Mouse (Mus musculus): ENCODE measurements around the gene Rara. TPM values are rescaled to one million over a fixed set of nuclear protein-coding genes. Genes with fewer than 3 reads are reported as not detected.

Rara gene
- polyA plus RNA-seq, 1 experiment from 2014 or later = 9.5 TPM

DNA sequence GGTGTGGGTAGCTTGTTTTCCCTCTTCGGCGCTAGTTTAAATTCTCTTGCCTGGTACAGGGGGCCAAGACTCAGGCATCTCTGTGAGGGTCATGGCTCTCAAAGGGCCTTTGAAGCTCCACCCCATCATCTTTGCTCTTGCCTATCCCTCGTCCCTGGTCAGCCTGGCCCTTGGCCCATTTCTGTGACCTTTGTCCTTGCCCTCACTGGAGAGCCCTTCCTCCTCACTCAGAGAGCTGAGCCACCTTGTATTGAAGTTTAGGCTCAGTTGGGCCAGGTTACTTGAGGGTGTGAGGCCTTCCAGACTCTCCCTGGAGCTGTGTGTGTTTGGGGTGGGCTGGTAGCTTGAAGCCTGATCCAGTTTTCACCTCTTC, 18.0 kb downstream of the Rara start:
- 59% methylated on average over 3 of the region's 3 CpGs for WGBS
- Histone ChIP-seq H3K4me3 (ENCODE audit: low read depth, low read length) (no peak overlapping the region), H3K4me1 (ENCODE audit: control insufficient read depth, insufficient read depth, low read length) (peaks cover 29% of the 10 kb centered on the region)

DNA sequence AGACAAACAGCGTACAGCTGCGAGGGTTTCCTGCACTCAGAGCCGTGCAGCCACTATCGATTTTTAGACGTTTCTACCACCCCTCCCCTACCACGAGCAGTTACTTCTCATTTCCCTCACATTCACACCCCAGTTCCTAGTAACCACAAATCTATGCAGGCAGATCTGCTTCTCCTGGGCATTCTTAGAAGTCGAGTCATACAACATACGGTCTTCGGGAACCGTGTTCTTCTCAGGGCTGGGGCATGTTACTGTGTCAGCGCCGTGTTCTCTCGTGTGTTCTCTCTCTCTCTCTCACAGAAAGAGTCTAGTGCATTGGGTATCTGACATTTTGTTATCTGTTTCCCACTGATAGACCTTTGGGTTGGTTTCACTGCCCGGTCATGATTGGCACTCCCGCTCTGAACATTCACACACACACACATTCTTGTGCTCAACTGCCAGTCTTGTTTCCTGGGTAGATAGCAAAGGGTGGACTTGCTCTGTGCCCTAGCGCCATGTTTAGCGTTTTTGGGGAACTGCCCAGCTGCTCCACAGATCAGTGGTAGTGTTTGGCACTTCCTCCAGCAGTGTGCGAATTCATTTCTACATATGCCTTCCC, 20.5 kb downstream of the Rara start:
- no peak overlapping the region for H3K9ac ChIP-seq (ENCODE audit: low read depth, low read length)
- no peaks in the 10 kb centered on the region for H3K27me3 ChIP-seq (ENCODE audit: control insufficient read depth, insufficient read depth, low read depth, low read length)
- H3K9me3 ChIP-seq (replicated peaks; ENCODE audit: control insufficient read depth, low read length, poor library complexity, severe bottlenecking) = no peaks in the 10 kb centered on the region
- ATAC-seq = no peak
- no peak overlapping the region for H3K27ac ChIP-seq (ENCODE audit: low read length)
- WGBS = 89% methylated on average over 18 of the region's 18 CpGs
- peaks cover 6% of the 10 kb centered on the region; the same call in 1 of the 2 replicates for H3K36me3 ChIP-seq (ENCODE audit: control insufficient read depth, insufficient read depth, low read length)
- H3K4me1 ChIP-seq (ENCODE audit: control insufficient read depth, insufficient read depth, low read length) = peaks cover 18% of the 10 kb centered on the region
- H3K4me3 ChIP-seq (ENCODE audit: low read depth, low read length) = no peak overlapping the region
- no peak overlapping the region for H3K4me2 ChIP-seq (ENCODE audit: low read length)

More for the DNA sequence above, 18.0 kb downstream of the Rara start:
- Histone ChIP-seq H3K36me3 (ENCODE audit: control insufficient read depth, insufficient read depth, low read length) (peaks cover 5% of the 10 kb centered on the region; the same call in 1 of the 2 replicates), H3K9me3 (replicated peaks; ENCODE audit: control insufficient read depth, low read length, poor library complexity, severe bottlenecking) (no peaks in the 10 kb centered on the region), H3K27ac (ENCODE audit: low read length) (no peak overlapping the region), H3K27me3 (ENCODE audit: control insufficient read depth, insufficient read depth, low read depth, low read length) (no peaks in the 10 kb centered on the region), H3K9ac (ENCODE audit: low read depth, low read length) (no peak overlapping the region), H3K4me2 (ENCODE audit: low read length) (no peak overlapping the region)
- ATAC-seq = no peak

DNA sequence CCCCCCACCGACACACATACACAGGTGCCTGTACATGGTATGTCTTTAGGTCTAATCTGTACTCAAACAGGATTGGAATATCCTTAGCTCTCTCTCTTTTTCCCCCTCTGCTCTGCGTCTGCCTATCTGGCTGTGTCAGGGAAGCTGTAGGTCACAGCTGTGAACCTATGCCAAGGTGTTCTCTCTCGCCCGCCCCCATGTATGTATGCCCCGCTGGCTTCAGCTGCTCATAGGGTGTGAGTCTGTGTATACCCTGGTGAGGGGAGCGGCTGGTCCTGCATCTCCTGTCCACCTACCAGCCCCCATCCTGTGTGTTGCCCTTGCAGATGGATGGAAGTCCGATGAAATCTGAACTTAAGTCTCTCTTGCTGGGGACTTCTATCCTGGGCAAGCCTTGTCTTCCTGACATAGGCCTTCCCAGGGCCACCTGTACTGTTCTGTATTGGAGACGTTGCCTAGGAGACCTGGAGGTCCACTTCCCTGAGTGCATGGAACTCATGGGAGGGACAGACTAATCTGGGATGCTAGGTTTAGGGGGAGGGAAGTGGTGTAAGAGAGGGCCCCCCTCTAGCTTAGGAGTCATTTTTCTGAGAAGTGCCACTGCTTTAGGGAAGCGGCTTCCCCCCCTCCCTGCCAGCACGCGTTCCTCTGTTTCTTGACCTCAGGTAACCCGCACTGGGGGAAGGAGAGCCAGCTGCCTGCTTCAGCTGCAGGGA, 21.8 kb downstream of the Rara start:
- Histone ChIP-seq H3K4me2 (ENCODE audit: low read length) (no peak overlapping the region), H3K9me3 (replicated peaks; ENCODE audit: control insufficient read depth, low read length, poor library complexity, severe bottlenecking) (no peaks in the 10 kb centered on the region), H3K4me3 (ENCODE audit: low read depth, low read length) (no peak overlapping the region), H3K27ac (ENCODE audit: low read length) (no peak overlapping the region), H3K9ac (ENCODE audit: low read depth, low read length) (no peak overlapping the region), H3K36me3 (ENCODE audit: control insufficient read depth, insufficient read depth, low read length) (peaks cover 6% of the 10 kb centered on the region; the same call in 1 of the 2 replicates), H3K27me3 (ENCODE audit: control insufficient read depth, insufficient read depth, low read depth, low read length) (no peaks in the 10 kb centered on the region), H3K4me1 (ENCODE audit: control insufficient read depth, insufficient read depth, low read length) (peaks cover 14% of the 10 kb centered on the region)
- 66% methylated on average over 12 of the region's 12 CpGs for WGBS
- ATAC-seq = no peak

DNA sequence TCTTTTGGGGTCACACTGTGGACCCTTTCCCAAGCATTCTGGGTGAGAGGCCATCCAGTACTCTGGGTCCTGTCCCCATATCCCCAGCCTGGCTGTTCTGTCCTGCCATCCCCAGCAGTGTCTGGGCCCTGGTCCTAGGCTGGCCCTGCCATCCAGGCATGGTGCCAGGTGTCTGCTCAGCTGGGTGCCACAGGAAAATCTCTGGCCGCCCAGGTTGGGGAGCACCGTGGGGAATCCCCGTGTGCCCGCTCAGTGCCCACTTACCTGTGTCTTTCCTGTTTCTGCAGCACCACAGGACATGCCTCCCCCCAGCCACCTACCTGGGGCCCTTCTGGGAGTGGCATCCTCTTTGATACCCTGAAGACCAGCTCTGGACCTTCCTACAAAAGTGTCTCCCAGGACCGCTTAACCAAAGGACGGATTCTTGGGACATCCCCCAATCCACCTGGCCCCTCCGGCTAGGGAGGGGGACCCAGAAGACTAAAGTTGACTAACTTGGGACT, 22.4 kb downstream of the Rara start:
- no peak overlapping the region for H3K4me2 ChIP-seq (ENCODE audit: low read length)
- ATAC-seq = no peak
- H3K36me3 ChIP-seq (ENCODE audit: control insufficient read depth, insufficient read depth, low read length) = peaks cover 6% of the 10 kb centered on the region; the same call in 1 of the 2 replicates
- H3K27ac ChIP-seq (ENCODE audit: low read length) = no peak overlapping the region
- H3K9ac ChIP-seq (ENCODE audit: low read depth, low read length) = no peak overlapping the region
- H3K9me3 ChIP-seq (replicated peaks; ENCODE audit: control insufficient read depth, low read length, poor library complexity, severe bottlenecking) = no peaks in the 10 kb centered on the region
- H3K27me3 ChIP-seq (ENCODE audit: control insufficient read depth, insufficient read depth, low read depth, low read length) = no peaks in the 10 kb centered on the region
- no peak overlapping the region for H3K4me3 ChIP-seq (ENCODE audit: low read depth, low read length)
- H3K4me1 ChIP-seq (ENCODE audit: control insufficient read depth, insufficient read depth, low read length) = peaks cover 20% of the 10 kb centered on the region
- 81% methylated on average over 7 of the region's 7 CpGs for WGBS

DNA sequence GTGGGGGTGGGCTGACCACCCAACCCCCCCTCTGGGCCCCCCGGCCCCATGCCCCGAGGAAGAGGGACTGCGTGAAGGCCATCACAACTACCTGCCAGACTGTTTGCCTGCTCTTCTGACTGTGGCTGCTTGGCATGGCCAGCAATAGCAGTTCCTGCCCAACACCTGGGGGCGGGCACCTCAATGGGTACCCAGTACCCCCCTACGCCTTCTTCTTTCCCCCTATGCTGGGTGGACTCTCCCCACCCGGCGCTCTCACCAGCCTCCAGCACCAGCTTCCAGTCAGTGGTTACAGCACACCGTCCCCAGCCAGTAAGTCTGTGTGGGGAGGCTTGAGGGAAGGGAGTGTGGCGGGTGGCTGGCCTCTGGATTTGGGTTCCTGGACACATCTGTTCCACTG, 22.9 kb downstream of the Rara start:
- Histone ChIP-seq H3K9ac (ENCODE audit: low read depth, low read length) (no peak overlapping the region), H3K27ac (ENCODE audit: low read length) (no peak overlapping the region), H3K9me3 (replicated peaks; ENCODE audit: control insufficient read depth, low read length, poor library complexity, severe bottlenecking) (no peaks in the 10 kb centered on the region), H3K4me3 (ENCODE audit: low read depth, low read length) (no peak overlapping the region), H3K4me1 (ENCODE audit: control insufficient read depth, insufficient read depth, low read length) (peaks cover 25% of the 10 kb centered on the region), H3K27me3 (ENCODE audit: control insufficient read depth, insufficient read depth, low read depth, low read length) (no peaks in the 10 kb centered on the region), H3K36me3 (ENCODE audit: control insufficient read depth, insufficient read depth, low read length) (peaks cover 6% of the 10 kb centered on the region; the same call in 1 of the 2 replicates), H3K4me2 (ENCODE audit: low read length) (no peak overlapping the region)
- no peak for ATAC-seq
- WGBS = 88% methylated on average over 9 of the region's 9 CpGs

DNA sequence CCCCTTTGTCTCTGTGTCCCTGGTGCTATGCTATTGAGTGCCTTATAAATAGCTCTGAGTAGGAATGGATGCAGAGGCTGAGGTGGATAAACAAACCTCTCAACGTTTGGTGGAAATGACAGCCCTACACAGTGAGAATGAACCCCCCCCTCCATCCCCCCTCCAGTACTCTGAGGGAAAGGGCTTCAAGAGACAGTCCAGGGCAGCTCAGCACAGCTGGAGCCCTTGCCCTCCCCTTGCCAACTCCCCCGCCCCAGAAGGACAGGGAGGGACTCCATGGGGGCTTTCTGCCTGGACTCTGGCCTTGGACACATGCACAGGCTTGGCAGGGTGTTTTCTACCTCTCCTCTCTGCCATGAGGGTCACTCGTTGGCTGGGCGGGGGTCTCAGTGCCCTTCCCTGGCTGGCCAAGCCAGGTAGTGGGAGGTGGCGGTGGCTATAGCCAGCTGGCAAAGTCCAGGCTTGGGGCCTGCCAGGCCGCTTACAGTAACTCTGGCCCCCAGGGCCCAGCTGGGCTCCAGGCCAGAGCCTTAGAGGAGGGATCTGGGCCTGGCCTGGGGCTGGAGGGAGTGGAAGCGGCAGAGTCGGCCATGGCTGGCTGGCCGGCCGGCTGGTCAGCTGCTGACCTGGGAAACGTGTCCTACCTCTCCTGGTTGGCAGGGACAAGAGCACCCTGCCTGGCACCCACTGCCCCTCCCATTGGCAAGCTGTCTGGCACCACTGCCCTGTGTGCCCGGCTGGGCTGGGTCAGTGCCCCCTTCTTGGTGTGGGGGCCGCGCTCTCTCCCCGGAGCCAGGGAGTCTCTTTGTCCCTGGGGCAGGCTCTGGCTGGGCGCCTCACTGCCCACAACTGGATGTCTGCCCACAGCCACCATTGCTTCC, 23.6 kb downstream of the Rara start:
- no peaks in the 10 kb centered on the region for H3K27me3 ChIP-seq (ENCODE audit: control insufficient read depth, insufficient read depth, low read depth, low read length)
- peaks cover 26% of the 10 kb centered on the region for H3K4me1 ChIP-seq (ENCODE audit: control insufficient read depth, insufficient read depth, low read length)
- H3K9ac ChIP-seq (ENCODE audit: low read depth, low read length) = peak overlapping the region; percentile 46; the same call in 1 of the 2 replicates
- peak; percentile 64 for ATAC-seq
- whole genome bisulfite sequencing = 51% methylated on average over 13 of the region's 16 CpGs
- H3K4me3 ChIP-seq (ENCODE audit: low read depth, low read length) = no peak overlapping the region
- no peaks in the 10 kb centered on the region for H3K9me3 ChIP-seq (replicated peaks; ENCODE audit: control insufficient read depth, low read length, poor library complexity, severe bottlenecking)
- peak overlapping the region; percentile 14; the same call in 1 of the 2 replicates for H3K4me2 ChIP-seq (ENCODE audit: low read length)
- H3K27ac ChIP-seq (ENCODE audit: low read length) = peak overlapping the region; percentile 55
- H3K36me3 ChIP-seq (ENCODE audit: control insufficient read depth, insufficient read depth, low read length) = peaks cover 6% of the 10 kb centered on the region; the same call in 1 of the 2 replicates

DNA sequence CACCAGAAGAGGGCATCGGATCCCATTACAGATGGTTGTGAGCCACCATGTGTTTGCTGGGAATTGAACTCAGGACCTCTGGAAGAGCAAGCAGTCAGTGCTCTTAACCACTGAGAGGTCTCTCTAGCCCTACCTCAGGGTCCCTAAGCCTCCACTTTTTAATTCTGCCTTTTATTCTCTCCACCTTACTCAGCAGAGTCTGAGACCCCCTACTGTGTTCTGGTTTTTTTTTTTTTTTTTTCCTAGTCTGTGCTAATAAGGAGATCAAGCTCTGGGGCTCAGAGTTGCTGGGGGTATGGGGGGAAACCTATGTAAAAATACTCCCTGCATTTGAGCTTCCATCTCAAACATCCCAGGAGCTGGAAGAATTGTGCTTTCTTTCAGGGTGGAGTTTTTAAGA, 24.5 kb downstream of the Rara start:
- H3K4me1 ChIP-seq (ENCODE audit: control insufficient read depth, insufficient read depth, low read length) = peaks cover 26% of the 10 kb centered on the region
- H3K9ac ChIP-seq (ENCODE audit: low read depth, low read length) = no peak overlapping the region
- no peaks in the 10 kb centered on the region for H3K9me3 ChIP-seq (replicated peaks; ENCODE audit: control insufficient read depth, low read length, poor library complexity, severe bottlenecking)
- peaks cover 6% of the 10 kb centered on the region; the same call in 1 of the 2 replicates for H3K36me3 ChIP-seq (ENCODE audit: control insufficient read depth, insufficient read depth, low read length)
- no peak for ATAC-seq
- no peak overlapping the region for H3K27ac ChIP-seq (ENCODE audit: low read length)
- H3K27me3 ChIP-seq (ENCODE audit: control insufficient read depth, insufficient read depth, low read depth, low read length) = no peaks in the 10 kb centered on the region
- no peak overlapping the region for H3K4me3 ChIP-seq (ENCODE audit: low read depth, low read length)
- WGBS = 57% methylated on average over 1 of the region's 1 CpGs
- no peak overlapping the region for H3K4me2 ChIP-seq (ENCODE audit: low read length)

DNA sequence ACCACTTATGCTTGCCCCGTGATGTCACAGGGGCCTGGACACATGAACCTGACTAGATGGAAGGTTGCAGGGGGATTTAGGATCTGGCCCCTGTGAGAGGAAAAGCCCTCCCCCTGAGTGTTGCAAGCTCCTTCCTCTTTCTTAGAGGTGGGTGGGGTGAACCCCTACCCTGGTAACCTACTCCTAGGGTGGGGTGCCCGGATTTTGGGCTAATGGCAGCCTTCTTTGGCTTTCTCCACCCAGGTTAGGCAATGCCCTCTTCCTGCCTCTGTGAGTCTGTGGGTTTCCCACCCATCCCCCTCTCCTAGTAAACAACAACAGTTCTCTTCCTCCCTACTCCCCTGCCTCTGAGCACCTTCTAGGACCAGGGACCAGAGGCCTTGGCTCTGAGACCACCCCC, 25.1 kb downstream of the Rara start:
- Histone ChIP-seq H3K4me3 (ENCODE audit: low read depth, low read length) (no peak overlapping the region), H3K4me1 (ENCODE audit: control insufficient read depth, insufficient read depth, low read length) (peaks cover 26% of the 10 kb centered on the region), H3K27me3 (ENCODE audit: control insufficient read depth, insufficient read depth, low read depth, low read length) (no peaks in the 10 kb centered on the region), H3K9ac (ENCODE audit: low read depth, low read length) (no peak overlapping the region), H3K9me3 (replicated peaks; ENCODE audit: control insufficient read depth, low read length, poor library complexity, severe bottlenecking) (no peaks in the 10 kb centered on the region), H3K4me2 (ENCODE audit: low read length) (no peak overlapping the region), H3K27ac (ENCODE audit: low read length) (no peak overlapping the region), H3K36me3 (ENCODE audit: control insufficient read depth, insufficient read depth, low read length) (peaks cover 6% of the 10 kb centered on the region; the same call in 1 of the 2 replicates)
- 69% methylated on average over 2 of the region's 2 CpGs for WGBS
- no peak for ATAC-seq
